Mouse (Mus musculus) embryonic fibroblast, embryonic 13.5 days (primary cell): Measurements from ENCODE around the gene Srpk1.

Experiments
- CTCF ChIP-seq: IDR thresholded peaks from 2 replicates; pipeline ENCODE4 v1.5.1; 2011; ENCODE audit warnings: mild to moderate bottlenecking, control low read depth, low read length, moderate library complexity, borderline replicate concordance; ENCODE audit not compliant: insufficient read depth
- POLR2A ChIP-seq: IDR thresholded peaks from 2 replicates; pipeline ENCODE4 v1.6.1; 2011; ENCODE audit warnings: low read depth, mild to moderate bottlenecking, control low read depth, low read length, moderate library complexity

GRCm38 (mm10) chr17:28590596-28590995 lies 31.9 kb downstream of the Srpk1 start:
- TF ChIP-seq POLR2A (no peak), CTCF (no peak)
